Mouse (Mus musculus): ENCODE measurements at regions not wholly inside any gene's neighbourhood (a gene's known extent, or its start where the extent isn't known, plus 50 kb on each side); places are given as distances from the start of the nearest gene placed in this dataset.

DNA sequence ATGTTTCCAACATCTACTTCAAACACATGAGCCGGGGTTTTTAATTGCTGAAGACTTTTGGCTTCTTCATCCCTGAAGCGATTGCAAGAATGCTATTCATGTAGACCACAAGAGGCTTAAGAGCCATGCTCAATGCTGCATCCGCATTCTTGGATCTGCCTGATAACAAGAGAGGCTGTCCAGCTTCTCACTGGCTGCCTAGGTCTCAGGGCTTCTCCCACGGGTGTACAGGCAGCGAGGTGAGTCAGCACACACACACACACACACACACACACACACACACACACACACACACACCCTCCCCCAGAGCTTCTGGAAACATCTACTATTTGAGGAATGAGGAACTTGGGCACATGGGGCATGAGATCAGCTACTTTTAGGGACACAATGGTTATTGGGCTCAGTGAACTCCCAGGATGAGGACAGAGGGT is 261.1 kb downstream of the Tgfb2 start:
- no peak for DNase-seq (ENCODE audit: extremely low spot score)

DNA sequence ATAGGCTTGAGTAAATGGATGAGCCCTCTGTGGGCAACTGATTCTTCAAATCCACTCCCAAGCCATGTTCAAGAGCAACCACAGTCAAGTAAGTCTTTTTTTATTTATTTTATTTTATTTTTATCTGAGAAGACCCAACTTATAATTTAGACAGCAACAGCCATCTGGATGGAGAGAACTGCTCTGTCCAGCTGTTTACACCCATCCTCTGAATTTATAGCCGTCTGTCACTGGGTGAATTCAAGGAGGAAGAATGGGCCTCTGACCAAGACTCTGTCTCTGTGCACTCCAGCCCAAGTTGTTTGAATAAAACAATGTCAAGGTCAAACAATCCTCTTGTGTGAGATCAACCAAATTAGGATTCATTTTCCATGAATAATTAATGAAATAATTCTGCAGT is 263.6 kb downstream of the Tgfb2 start:
- DNase-seq (ENCODE audit: extremely low spot score) = no peak

DNA sequence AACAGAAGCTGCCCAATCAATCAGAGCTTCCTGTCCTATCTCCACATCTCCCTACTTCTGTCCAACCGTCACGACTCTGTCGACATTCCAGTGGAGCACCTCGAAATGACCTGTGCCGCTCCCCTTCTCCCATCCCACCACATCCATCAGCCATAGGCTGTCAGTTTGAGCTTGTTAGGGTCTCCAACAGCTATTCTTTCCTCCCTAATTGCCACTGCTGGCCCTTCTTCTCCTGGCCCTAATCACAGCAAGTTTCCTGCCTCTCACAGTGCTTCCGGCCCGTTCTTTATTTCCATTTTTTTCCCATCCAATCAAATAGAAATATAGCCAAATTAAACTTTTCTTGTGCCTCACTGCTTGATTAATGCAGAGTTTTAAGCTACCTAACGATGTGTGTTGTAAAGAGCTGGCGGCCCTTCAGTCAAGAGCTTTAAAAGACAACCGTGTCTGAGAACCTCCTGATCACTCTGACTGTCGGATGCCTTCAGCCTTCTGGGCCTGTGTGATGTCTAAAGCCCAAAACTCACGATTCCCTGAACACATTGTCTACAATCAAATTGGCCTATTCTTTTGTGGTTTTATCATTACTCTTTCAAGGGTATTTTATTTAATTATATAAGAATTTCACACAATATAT is 270.3 kb downstream of the Tgfb2 start:
- peak; percentile 32 for DNase-seq (ENCODE audit: extremely low spot score)

DNA sequence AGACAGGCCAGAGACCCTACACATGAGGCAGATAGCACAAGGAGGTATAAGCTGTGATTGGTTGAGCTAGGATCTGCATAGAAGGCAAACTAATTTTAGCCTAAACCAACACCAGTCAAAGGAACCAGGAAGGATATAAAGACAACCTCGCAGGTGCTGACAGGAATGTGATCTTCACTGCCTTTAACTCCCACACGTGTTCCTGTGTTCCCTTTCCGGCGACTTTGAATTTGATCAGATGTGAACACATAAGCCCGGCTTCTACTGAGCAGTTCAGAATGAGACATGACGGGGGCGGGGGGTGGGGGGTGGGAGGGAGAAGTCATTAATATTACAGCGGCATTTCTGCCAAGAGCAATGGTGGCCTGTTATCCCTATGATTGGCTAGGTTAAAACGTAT is 271.0 kb downstream of the Tgfb2 start:
- DNase-seq (ENCODE audit: extremely low spot score) = no peak

DNA sequence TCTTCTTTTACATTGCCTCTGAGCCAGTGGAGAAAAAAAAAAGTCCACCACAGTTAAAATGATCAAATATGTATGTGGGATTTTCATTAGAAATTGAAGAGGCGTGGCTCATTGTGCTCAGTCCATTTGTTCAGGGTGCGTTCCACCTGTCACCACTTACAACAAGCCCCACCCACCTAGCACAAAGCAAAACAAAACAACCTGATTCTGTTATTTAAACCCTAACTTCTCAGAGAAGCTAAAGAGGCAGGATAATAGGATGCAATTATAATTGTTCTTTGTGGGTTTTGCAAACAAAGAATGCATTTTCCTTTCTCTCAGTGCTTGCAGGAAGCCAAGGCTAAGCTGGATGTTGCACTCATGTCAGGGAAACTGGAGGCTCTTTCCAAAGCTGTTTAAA is 271.8 kb downstream of the Tgfb2 start:
- DNase-seq (ENCODE audit: extremely low spot score) = no peak

DNA sequence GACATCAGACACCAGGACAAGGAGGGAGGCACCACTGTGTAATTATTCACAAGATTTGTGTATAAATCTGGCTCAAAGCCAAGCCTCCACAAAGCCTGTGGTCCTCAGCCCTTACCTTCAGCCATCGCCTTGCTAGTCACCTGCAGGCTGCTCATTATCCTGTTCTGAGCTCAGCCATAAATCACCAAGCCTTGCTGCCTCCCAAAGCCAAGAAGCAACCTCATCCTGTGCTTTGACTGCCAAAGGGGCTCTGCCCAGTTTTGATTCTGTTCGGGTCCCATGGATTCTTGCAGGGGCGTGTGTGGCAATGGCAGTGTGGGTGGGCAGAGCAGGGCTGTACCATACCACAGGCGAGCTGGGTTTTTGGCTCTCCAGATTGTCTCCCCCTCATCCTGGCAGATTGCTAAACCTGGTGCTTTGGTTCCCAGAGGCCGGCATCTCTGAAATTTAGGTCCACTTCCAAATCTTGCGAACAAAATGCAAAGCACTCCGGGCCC is 272.6 kb downstream of the Tgfb2 start:
- DNase-seq (ENCODE audit: extremely low spot score) = no peak

DNA sequence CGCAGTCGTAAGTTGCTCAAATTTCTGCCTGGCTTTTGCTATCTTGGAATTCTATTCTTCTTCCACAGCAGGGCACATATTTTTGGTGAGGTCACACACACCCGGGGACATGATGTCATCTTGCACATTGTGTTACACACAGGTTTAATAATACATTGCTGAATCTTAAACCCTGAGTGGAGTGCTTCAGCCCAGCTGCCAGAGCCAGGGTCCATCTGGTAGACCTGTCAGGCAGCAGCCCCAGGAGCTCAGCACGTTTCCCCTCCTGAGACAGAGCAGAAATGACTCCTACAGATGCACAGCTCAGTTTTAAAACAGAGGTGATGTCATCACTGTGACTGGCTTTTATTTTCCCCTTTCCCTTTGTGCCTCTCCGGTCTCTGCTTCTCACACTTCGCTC is 280.4 kb downstream of the Tgfb2 start:
- no peak for DNase-seq (ENCODE audit: extremely low spot score)

DNA sequence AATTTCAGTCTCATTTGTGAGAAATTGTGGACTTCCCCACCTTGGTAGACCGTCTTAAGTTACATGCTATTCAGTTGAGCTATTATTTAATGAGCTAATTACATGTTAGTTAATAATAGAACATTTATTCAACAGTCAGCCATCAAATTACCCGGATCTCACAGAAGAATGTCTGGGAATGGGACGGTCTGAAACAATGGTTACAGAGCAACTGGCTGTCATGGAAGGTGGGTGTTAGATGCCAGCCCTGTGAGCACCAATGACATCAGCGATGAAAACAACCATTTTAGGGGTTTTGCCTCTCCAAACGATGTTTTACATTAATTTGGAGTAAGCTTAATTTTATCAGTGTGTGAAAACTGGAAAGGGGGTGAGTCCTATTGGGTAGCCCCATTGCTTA is 281.7 kb downstream of the Tgfb2 start:
- DNase-seq (ENCODE audit: extremely low spot score) = no peak

DNA sequence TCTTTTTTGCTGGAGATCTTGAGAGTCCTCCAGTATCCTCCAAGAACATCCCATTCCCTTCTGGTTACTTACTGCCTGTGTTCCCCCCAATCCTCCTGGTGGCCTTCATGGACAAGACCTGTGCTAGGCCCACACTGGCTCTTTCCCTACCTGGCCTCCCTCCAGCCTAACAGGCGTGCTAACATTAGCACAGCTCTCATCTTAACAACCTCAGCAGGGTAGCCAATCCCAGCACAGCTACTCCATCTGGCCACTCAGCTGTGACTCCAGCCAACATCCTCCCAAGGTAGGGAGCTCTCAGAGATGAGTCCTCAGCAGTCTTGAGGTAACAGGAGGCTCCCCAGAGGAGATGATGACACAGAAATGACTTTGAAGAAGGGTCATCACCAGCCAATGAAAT is 288.7 kb downstream of the Tgfb2 start:
- no peak for DNase-seq (ENCODE audit: extremely low spot score)

DNA sequence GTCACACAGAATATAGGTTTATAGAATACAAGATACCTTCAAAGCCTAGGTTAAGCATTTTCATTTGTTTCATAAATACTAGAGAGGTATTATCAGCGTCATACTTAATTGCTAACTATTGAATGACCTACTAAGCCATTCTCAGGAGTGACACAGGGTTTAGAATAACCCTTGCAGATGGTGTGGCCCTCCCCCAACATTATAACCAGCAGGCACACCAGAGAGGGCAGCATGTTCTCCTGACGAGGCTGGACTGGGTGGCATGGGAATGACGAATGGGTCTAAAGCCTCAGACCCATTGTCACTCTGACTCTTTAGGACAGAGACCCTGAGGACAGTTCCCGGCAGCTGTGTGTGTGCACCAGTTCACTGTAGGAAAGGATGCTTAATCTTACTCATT is 290.5 kb downstream of the Tgfb2 start:
- DNase-seq (ENCODE audit: extremely low spot score) = no peak

DNA sequence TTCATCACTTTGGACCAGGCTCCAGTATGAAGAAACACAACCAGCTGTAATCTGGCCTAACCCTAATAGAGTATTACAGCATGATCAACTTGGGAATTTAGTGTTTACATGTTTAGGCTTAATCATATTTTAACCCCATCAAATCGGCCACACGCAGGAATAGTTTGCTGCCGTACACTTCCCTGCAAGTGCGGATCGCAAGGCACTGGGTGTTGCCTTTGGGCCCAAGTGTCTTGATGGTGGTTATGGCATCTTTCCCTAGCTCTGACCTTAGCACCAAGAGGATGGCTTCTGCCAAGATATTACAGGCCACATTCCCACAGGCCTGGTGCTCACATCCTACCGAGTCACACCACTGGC is 291.9 kb downstream of the Tgfb2 start:
- no peak for DNase-seq (ENCODE audit: extremely low spot score)

DNA sequence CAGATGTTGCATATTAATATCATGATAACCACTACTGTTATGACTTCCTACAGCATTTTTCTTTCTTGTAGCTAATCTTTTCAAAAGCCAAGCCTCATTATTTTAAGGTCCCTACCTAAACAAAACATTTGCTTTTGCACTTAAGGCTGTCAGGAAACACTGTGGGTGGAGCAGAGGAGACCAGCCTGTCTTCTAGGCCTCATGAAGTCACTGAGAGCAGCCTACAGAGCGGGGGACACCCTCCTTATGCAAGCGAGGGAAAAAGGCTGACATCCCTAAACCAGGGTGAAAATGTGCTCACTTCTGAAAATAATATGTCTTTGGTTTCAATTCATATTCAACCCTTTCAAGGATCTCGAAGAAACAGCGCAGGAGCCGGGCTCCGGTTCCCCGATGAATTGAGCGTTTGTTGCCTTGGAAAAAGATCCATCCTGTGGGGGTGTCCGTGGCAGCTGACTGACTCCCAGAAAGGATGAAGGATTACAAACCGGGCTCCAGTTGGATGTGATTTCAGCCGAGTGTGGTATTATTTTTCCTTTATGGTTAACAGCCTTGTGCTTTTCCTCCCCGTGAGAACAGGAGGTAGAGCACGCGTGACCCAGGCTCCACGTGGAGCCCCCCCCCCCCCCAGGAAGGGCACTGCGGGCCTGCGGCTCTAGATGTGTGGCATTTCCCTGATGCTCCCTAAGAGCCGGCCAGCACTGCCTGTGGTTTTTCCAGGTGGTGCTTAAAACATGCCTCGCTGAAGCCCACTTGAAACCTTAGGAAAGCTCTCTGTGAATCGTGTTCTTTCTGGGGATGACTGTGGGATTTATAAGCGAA is 292.5 kb downstream of the Tgfb2 start:
- DNase-seq (ENCODE audit: extremely low spot score) = no peak

DNA sequence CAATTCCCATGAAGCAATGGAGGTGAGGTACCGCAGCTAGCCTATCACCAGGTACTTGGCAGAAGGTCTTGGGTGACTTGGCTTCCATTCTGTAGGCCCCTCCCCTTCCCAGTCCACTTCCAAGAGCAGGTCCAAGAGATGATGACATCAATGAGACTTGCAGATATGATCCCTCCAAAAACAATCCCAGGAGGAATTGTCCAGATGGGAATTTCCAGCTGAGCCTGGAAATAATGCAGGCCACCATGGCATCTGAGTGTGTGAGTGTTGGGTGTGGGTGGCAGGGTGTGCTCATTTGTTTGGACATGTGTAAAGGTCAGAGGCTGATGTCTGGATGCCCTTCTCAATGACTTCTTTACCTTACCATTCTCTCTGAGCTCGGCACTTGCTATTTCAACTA is 293.5 kb downstream of the Tgfb2 start:
- DNase-seq (ENCODE audit: extremely low spot score) = no peak

DNA sequence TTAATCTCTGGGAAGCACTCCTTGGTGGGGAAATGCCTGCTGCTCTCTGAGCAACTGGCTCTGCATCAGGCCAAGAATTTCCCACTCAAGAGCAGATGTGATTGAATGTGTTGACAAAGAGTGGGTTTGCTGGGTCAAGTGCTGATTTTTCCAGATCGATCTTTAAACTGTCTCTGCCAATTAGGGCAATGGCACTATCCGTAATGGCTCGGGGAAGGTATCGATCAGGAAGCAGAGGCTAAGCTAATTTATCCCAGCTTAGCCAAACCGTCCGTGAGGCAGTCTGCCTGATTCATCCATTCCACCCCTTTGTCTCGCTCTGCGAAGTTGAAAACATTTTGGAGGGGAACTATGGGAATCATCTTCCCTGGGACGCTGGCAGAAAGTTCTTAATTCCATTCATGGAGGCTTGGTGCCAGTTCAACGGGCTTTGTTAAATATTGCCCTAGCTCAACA is 291.9 kb upstream of the Lyplal1 start:
- DNase-seq (ENCODE audit: extremely low spot score) = no peak

DNA sequence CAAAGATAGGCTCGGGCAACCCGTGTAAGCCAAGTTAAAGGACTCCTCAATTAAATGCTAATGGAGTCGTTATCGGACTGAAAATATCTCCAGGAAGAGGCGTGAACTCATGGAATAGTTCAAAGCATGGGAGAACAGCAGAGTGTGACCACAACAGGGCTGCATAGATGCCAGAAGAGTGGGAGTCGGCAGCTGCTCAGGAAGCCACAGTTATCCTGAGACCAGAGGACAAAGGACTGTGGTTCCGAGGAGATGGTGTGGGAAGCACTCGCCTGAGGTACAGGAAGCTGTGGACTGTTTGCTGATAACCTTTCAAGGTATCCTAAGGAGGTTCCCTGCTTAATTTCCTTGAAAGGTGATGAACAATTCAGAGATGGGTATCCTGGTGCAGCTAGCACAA is 290.5 kb upstream of the Lyplal1 start:
- no peak for DNase-seq (ENCODE audit: extremely low spot score)

DNA sequence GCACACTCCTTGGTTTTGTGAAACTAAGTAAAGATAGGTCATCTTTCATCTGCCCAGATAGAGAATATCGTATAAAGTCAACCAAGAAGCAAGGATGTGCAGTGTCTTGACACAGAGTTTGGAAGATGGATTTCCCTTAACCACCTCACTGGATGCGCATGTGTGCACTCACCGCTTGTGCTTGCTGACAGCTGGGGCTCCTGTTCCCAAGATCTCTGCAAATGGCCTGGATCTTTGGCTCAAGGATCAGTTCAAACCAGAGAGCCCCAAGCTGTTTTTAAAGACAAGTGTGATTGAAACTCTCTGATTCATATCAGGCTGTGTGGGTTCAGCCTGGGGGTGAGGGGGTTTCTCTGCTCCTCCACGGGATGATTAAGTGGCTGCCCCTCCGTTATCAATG is 288.6 kb upstream of the Lyplal1 start:
- no peak for DNase-seq (ENCODE audit: extremely low spot score)

DNA sequence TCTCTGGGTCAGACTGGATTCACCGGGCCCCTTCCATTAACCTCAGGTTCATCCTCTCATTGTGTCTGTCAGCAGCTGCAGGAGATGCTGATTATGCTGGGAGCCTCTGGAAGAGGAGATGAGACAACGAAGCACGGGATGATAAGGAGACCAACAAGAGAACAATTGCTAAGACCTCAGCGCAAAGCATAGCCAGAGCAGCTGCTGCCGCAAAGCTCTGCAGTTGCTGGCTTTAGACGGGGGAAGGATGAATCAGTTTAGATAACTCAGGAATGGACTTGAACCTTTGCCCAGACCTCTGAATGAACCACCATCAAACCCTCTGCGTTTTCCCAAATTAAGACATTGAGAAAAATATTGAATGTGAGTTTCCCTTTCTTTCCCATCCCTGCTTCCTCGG is 282.7 kb upstream of the Lyplal1 start:
- no peak for DNase-seq (ENCODE audit: extremely low spot score)

DNA sequence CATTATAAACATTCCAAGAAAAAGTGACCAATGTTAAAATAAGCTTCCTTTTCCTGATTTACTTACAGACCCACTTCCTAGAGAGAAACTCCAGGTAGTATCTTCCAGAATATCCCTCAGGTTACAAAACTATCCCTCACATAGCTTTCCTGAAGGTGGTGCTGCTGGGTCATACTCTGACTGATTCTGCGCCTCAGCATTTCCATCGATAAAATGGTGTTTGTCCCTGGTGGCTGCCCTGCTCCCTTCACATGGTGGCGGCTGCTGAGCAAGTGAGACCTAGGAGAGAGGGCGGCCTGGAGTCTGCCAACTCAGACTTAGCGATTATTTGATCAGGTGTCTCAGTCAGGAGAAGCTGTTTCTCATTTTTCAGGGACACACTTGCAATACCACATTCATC is 275.9 kb upstream of the Lyplal1 start:
- no peak for DNase-seq (ENCODE audit: extremely low spot score)

DNA sequence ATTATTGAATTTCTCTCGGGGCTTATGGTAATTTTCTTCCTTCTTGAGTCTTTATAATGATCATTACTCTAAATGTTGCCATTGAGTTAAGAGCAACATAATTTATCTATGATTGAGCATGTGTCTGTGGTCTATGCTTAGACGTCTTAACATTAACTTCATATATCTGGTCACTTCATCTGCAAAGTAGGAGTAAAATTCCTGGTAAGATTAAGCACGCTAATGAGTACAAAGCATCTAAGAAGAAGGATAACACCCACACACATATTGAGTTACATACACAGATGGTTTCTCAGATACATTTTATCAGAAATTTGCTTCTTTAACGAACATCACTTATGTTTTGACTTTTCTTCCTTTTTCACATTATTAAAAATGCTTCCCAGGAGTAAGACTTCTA is 267.3 kb upstream of the Lyplal1 start:
- DNase-seq (ENCODE audit: extremely low spot score) = no peak

DNA sequence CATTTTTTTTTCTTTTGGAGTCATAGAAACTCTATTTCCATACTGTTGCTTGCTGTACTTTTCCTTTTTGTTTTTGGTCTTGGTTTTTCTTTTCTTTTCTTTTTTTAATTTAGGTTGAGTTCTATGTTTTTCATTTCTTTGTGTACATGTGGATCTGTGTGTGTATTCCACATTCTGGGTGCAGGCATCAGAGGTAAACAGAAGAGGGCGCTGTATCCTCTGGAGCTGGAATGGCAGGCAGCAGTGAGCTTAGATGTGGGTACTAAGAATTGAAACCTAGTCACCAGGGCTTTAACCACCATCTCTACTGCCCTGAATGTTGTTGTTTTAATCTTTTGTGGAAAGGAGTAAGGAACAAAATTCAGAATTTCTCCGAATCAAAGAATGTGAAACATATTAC is 266.3 kb upstream of the Lyplal1 start:
- DNase-seq (ENCODE audit: extremely low spot score) = no peak

DNA sequence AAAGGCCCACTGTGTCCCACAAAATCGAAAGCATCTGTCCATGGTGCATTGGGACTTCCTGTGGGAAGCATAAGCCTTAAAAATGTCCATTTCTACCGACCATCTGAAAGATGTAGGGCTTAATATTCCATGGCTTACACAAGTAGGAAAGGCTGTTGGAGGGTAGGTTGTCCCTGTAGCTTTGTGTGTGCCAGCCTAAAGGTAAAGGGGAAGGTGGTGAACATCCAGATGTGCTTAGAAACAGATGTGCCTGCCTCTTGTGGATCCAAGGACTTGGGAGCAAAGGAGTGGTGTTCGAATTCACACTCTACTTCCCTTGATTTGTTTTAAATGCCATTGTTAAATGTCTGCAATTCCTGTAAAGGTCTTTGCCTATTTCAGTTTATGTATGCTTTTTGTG is 265.9 kb upstream of the Lyplal1 start:
- DNase-seq (ENCODE audit: extremely low spot score) = no peak

DNA sequence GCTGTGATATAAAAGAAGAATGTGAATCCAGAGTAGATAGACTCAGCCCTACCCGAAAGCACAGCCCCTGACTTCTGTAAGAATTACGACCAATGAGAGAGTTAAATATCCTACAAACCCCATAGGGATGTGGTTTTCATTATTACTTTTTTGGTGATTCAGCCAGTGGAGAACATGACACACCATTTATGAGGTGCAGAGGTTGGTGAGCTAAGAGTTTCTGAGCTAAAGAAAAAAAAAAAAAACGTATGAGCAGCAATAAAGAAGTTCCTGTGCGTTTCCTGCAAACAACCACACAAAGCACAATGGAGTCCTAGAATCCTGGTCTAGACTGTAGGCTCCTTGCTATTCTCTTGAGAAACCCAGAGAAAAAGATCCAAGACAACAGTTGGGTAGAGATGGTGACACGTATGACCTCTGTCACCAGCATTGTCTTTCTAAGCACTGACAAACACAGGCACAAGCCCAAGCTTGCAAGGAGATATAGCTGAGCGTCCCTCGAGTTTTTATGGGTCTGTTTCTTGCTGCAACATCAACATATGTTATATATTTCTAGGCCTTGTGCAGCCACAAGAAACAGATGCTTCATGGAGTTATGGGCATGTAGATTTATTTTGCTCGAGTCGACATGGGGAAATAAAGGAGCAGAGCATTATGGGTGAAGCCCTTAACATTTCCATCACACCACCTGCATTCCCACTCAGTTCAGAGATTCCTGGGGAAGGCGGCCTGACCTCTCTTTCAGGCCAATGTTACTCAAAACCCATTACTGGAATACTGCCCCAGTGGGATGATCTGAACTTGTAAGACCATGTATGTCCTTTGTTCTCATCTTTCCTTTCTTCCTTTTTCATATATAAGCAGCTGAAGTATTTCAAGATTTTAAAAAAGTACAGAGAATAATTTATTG is 263.1 kb upstream of the Lyplal1 start:
- DNase-seq (ENCODE audit: extremely low spot score) = no peak
